Mouse (Mus musculus) liver, adult 2 months (tissue): ENCODE measurements at regions not wholly inside any gene's neighbourhood (a gene's known extent, or its start where the extent isn't known, plus 50 kb on each side); places are given as distances from the start of the nearest gene placed in this dataset.

Experiments used
- CTCF ChIP-seq: fragments of 200-500 bp; IDR thresholded peaks from 2 replicates; pipeline ENCODE4 v1.5.1; 2011; ENCODE audit warnings: low read depth, low read length, control low read depth
- POLR2A ChIP-seq: fragments of 200-500 bp; IDR thresholded peaks from 2 replicates; pipeline ENCODE4 v1.6.1; 2011; ENCODE audit warnings: low read length, control low read depth; ENCODE audit not compliant: insufficient read depth; ENCODE audit errors: extremely low read depth

DNA sequence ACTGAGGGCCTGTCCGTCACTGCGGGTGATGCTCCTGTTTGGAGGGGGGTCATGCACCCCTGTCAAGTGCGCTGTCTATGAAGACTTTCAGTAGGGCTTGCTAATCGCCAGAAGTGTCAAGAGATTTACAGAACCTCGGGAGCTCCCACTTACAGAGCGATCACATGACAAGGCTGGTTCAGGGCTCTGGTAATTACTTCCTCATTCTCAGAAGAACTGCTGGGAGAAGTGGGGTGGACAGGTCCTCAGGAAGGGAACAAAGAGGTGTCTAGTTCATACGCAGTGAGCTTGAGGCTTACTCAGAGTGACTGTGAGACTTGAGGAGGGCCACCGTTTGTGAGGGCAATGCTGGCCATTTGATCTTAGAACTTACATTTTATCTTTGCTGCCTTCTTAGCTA is 78.0 kb upstream of the 4930535I16Rik start:
- no peak for TF ChIP-seq POLR2A
- no peak for TF ChIP-seq CTCF
